Mouse (Mus musculus) forebrain, embryonic 14.5 days (tissue): ENCODE measurements around the gene Ppfia2. TPM values are rescaled to one million over a fixed set of nuclear protein-coding genes. Genes with fewer than 3 reads are reported as not detected.

ENCODE experiments used
- ATAC-seq: fragments of 200-750 bp; cut with Nextera tagmentation; 2 replicates; pipeline ENCODE4 v1.8.0; 2017; ENCODE audit warnings: mild to moderate bottlenecking, moderate library complexity
- DNase-seq: peaks from one replicate; pipeline ENCODE4 v3.0.0-alpha.2; 2015; ENCODE audit warnings: low spot score
- H3K27ac ChIP-seq: fragments of 300-500 bp; sonication (generic); 2 replicates; pipeline ENCODE4 v1.5.1; 2014; ENCODE audit warnings: low read depth, mild to moderate bottlenecking, control low read depth, low read length, moderate library complexity
- H3K27me3 ChIP-seq: fragments of 300-500 bp; sonication (generic); replicated peaks from 2 replicates; pipeline ENCODE4 v1.6.1; 2014; ENCODE audit warnings: low read length, control low read depth, mixed read lengths; ENCODE audit not compliant: control insufficient read depth, insufficient read depth
- H3K36me3 ChIP-seq: fragments of 300-500 bp; sonication (generic); 2 replicates; pipeline ENCODE4 v1.6.1; 2014; ENCODE audit warnings: low read length, control low read depth; ENCODE audit not compliant: control insufficient read depth, insufficient read depth
- H3K4me1 ChIP-seq: fragments of 300-500 bp; sonication (generic); 2 replicates; pipeline ENCODE4 v1.6.1; 2014; ENCODE audit warnings: antibody characterized with exemption, low read length, control low read depth; ENCODE audit not compliant: control insufficient read depth, insufficient read depth
- H3K4me2 ChIP-seq: fragments of 300-500 bp; sonication (generic); 2 replicates; pipeline ENCODE4 v1.6.1; 2014; ENCODE audit warnings: mild to moderate bottlenecking, control low read depth, low read length
- H3K4me3 ChIP-seq: fragments of 300-500 bp; sonication (generic); 2 replicates; pipeline ENCODE4 v1.5.1; 2014; ENCODE audit warnings: low read depth, low read length, control low read depth
- H3K9ac ChIP-seq: fragments of 300-500 bp; sonication (generic); 2 replicates; pipeline ENCODE4 v1.6.1; 2014; ENCODE audit warnings: mild to moderate bottlenecking, low read length, control low read depth, moderate library complexity
- H3K9me3 ChIP-seq: fragments of 300-500 bp; sonication (generic); replicated peaks from 2 replicates; pipeline ENCODE4 v1.6.1; 2016; ENCODE audit warnings: low read length, control low read depth, mixed read lengths; ENCODE audit not compliant: control insufficient read depth
- WGBS: fragments of 180-500 bp; shearing (Covaris S2); extraction: QIAGEN DNeasy Blood & Tissue Kit; methylation state at CpG from one replicate; pipeline ENCODE4 v1.1.7; 2014; 5-methylcytosine and 5-hydroxymethylcytosine counted together
- polyA plus RNA-seq: library from polyadenylated mRNA; unstranded; fragments of >200 nt; fragmentation: Nextera tagmentation; extraction: Ambion mirVana; gene quantifications from 2 replicates; pipeline ENCODE4 v1.2.1, GENCODE M21; 2014

Ppfia2 gene
- polyA plus RNA-seq, 1 experiment from 2014 or later: 24.1 TPM

GRCm38 (mm10) chr10:106941380-106941779 is 471.2 kb downstream of the Ppfia2 start:
- WGBS: 69% methylated on average over 5 of the region's 5 CpGs
- no peaks in the 10 kb centered on the region for H3K4me1 ChIP-seq
- ATAC-seq (no peak), DNase-seq (no peak)
- no peaks in the 10 kb centered on the region for H3K9me3 ChIP-seq
- H3K27ac ChIP-seq: no peak overlapping the region
- no peak overlapping the region for H3K4me3 ChIP-seq
- H3K36me3 ChIP-seq: no peaks in the 10 kb centered on the region
- H3K4me2 ChIP-seq: no peak overlapping the region
- no peak overlapping the region for H3K9ac ChIP-seq
- H3K27me3 ChIP-seq: no peaks in the 10 kb centered on the region

DNA sequence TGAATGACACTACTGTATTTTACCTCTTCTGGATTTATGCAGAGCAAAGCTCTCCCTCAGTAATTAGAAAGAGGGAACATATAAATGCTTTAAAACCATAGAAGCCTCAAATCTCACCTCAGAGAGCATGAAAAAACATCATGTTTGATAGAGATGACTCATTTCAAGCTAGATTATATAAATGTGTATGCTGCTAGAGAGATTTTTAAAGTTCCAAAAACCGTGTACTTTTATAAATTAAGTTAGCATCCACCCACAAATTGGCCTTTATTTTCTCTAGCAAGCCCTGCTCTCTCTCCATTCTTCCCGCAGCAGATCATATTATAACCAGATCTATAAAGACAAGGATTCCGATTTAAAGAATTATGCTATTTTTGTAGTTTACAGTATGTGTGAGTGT is 488.9 kb downstream of the Ppfia2 start:
- Histone ChIP-seq H3K9me3 (no peaks in the 10 kb centered on the region), H3K27me3 (no peaks in the 10 kb centered on the region), H3K9ac (no peak overlapping the region), H3K4me3 (no peak overlapping the region), H3K4me2 (no peak overlapping the region), H3K36me3 (no peaks in the 10 kb centered on the region), H3K27ac (no peak overlapping the region), H3K4me1 (peaks cover 4% of the 10 kb centered on the region; the same call in 1 of the 2 replicates)
- no peak for DNase-seq
- no peak for ATAC-seq
- 86% methylated on average over 3 of the region's 3 CpGs for WGBS

GRCm38 (mm10) chr10:106975193-106976141 is 505.3 kb downstream of the Ppfia2 start:
- 29% methylated on average over 13 of the region's 13 CpGs for WGBS
- peak overlapping the region; percentile 7; the same call in 1 of the 2 replicates for H3K4me2 ChIP-seq
- DNase-seq: peak; percentile 31
- ATAC-seq: peak; percentile 80
- H3K36me3 ChIP-seq: no peaks in the 10 kb centered on the region
- H3K4me3 ChIP-seq: no peak overlapping the region
- H3K4me1 ChIP-seq: peaks cover 11% of the 10 kb centered on the region; the same call in 1 of the 2 replicates
- no peak overlapping the region for H3K27ac ChIP-seq
- no peaks in the 10 kb centered on the region for H3K27me3 ChIP-seq
- no peaks in the 10 kb centered on the region for H3K9me3 ChIP-seq
- no peak overlapping the region for H3K9ac ChIP-seq
